Mouse (Mus musculus): ENCODE measurements at regions not wholly inside any gene's neighbourhood (a gene's known extent, or its start where the extent isn't known, plus 50 kb on each side); places are given as distances from the start of the nearest gene placed in this dataset.

- no peak overlapping the region for H3K4me3 ChIP-seq
- no peak overlapping the region for H3ac ChIP-seq (ENCODE audit: control insufficient read depth, insufficient read length)
- no peaks in the 10 kb centered on the region for H3K79me2 ChIP-seq (ENCODE audit: control insufficient read depth, insufficient read depth)
- TF ChIP-seq SRF (IDR thresholded peaks at IDR 0.05; ENCODE audit: control insufficient read depth, insufficient read length, low read depth) = no peak
- TF ChIP-seq CEBPB (IDR thresholded peaks at IDR 0.05; ENCODE audit: insufficient read depth, poor library complexity, severe bottlenecking) = no peak
- TF ChIP-seq POLR2A (IDR thresholded peaks at IDR 0.05; ENCODE audit: insufficient read length, low read depth) = no peak
- no peak for TF ChIP-seq MYOD1 (IDR thresholded peaks at IDR 0.05; ENCODE audit: control insufficient read depth in 1 of 3, insufficient read length in 2 of 3, low read depth in 2 of 3)
- no peak for TF ChIP-seq TCF12 (IDR thresholded peaks at IDR 0.05; ENCODE audit: insufficient read depth, poor library complexity, severe bottlenecking)
- no peak for TF ChIP-seq USF1 (IDR thresholded peaks at IDR 0.05; ENCODE audit: low read depth)
- no peak overlapping the region for H3K4me2 ChIP-seq (ENCODE audit: low read depth)
- no peaks in the 10 kb centered on the region for H3K27me3 ChIP-seq (ENCODE audit: control insufficient read depth, insufficient read depth, insufficient read length)
- no peaks in the 10 kb centered on the region for H3K36me3 ChIP-seq (ENCODE audit: control insufficient read depth, insufficient read depth)
Observed at GRCm38 (mm10) chr8:103031708-103032107, 246.3 kb upstream of the Cdh11 start.

- Histone ChIP-seq H3ac (ENCODE audit: control insufficient read depth, insufficient read length) (no peak overlapping the region), H3K27me3 (ENCODE audit: control insufficient read depth, insufficient read depth, insufficient read length) (no peaks in the 10 kb centered on the region), H3K79me2 (ENCODE audit: control insufficient read depth, insufficient read depth) (no peaks in the 10 kb centered on the region), H3K36me3 (ENCODE audit: control insufficient read depth, insufficient read depth) (no peaks in the 10 kb centered on the region), H3K4me2 (ENCODE audit: low read depth) (no peak overlapping the region), H3K4me3 (no peak overlapping the region)
- TF ChIP-seq POLR2AphosphoS2 (IDR thresholded peaks at IDR 0.05; ENCODE audit: insufficient read length, low read depth) (no peak), E2F4 (IDR thresholded peaks at IDR 0.05; ENCODE audit: insufficient read depth) (no peak), MYOG (IDR thresholded peaks at IDR 0.05; ENCODE audit: control insufficient read depth in 1 of 3, insufficient read depth in 1 of 3, insufficient read length in 2 of 3, low read depth in 2 of 3) (no peak), MYOD1 (IDR thresholded peaks at IDR 0.05; ENCODE audit: control insufficient read depth in 1 of 3, insufficient read length in 2 of 3, low read depth in 2 of 3) (no peak), CEBPB (IDR thresholded peaks at IDR 0.05; ENCODE audit: insufficient read depth, poor library complexity, severe bottlenecking) (no peak), MAX (IDR thresholded peaks at IDR 0.05; ENCODE audit: low read depth) (no peak), SRF (IDR thresholded peaks at IDR 0.05; ENCODE audit: control insufficient read depth, insufficient read length, low read depth) (no peak), REST (IDR thresholded peaks at IDR 0.05; ENCODE audit: insufficient read depth, insufficient read length) (no peak), TCF12 (IDR thresholded peaks at IDR 0.05; ENCODE audit: insufficient read depth, poor library complexity, severe bottlenecking) (no peak), TCF3 (IDR thresholded peaks at IDR 0.05; ENCODE audit: insufficient read length, low read depth) (no peak), USF1 (IDR thresholded peaks at IDR 0.05; ENCODE audit: low read depth) (no peak), POLR2A (IDR thresholded peaks at IDR 0.05; ENCODE audit: insufficient read length, low read depth) (no peak)
Observed at GRCm38 (mm10) chr8:103033956-103034355, 248.5 kb upstream of the Cdh11 start.

GRCm38 (mm10) chr8:103072079-103072635 lies 286.7 kb upstream of the Cdh11 start:
- no peak overlapping the region for H3K4me3 ChIP-seq
- no peak overlapping the region for H3ac ChIP-seq (ENCODE audit: control insufficient read depth, insufficient read length)
- H3K4me2 ChIP-seq (ENCODE audit: low read depth) = no peak overlapping the region
- no peaks in the 10 kb centered on the region for H3K36me3 ChIP-seq (ENCODE audit: control insufficient read depth, insufficient read depth)
- H3K27me3 ChIP-seq (ENCODE audit: control insufficient read depth, insufficient read depth, insufficient read length) = no peaks in the 10 kb centered on the region
- H3K79me2 ChIP-seq (ENCODE audit: control insufficient read depth, insufficient read depth) = no peaks in the 10 kb centered on the region
- TF ChIP-seq TCF3 (IDR thresholded peaks at IDR 0.05; ENCODE audit: insufficient read length, low read depth) (no peak), POLR2AphosphoS2 (IDR thresholded peaks at IDR 0.05; ENCODE audit: insufficient read length, low read depth) (no peak), POLR2A (IDR thresholded peaks at IDR 0.05; ENCODE audit: insufficient read length, low read depth) (no peak), E2F4 (IDR thresholded peaks at IDR 0.05; ENCODE audit: insufficient read depth) (no peak), TCF12 (IDR thresholded peaks at IDR 0.05; ENCODE audit: insufficient read depth, poor library complexity, severe bottlenecking) (no peak), CEBPB (IDR thresholded peaks at IDR 0.05; ENCODE audit: insufficient read depth, poor library complexity, severe bottlenecking) (no peak), MYOD1 (IDR thresholded peaks at IDR 0.05; ENCODE audit: control insufficient read depth in 1 of 3, insufficient read length in 2 of 3, low read depth in 2 of 3) (no peak), MAX (IDR thresholded peaks at IDR 0.05; ENCODE audit: low read depth) (no peak), MYOG (IDR thresholded peaks at IDR 0.05; ENCODE audit: control insufficient read depth in 1 of 3, insufficient read depth in 1 of 3, insufficient read length in 2 of 3, low read depth in 2 of 3) (no peak), USF1 (IDR thresholded peaks at IDR 0.05; ENCODE audit: low read depth) (no peak), SRF (IDR thresholded peaks at IDR 0.05; ENCODE audit: control insufficient read depth, insufficient read length, low read depth) (no peak), REST (IDR thresholded peaks at IDR 0.05; ENCODE audit: insufficient read depth, insufficient read length) (no peak)

GRCm38 (mm10) chr8:103072646-103073045 lies 287.2 kb upstream of the Cdh11 start:
- no peak overlapping the region for H3ac ChIP-seq (ENCODE audit: control insufficient read depth, insufficient read length)
- H3K36me3 ChIP-seq (ENCODE audit: control insufficient read depth, insufficient read depth) = no peaks in the 10 kb centered on the region
- H3K79me2 ChIP-seq (ENCODE audit: control insufficient read depth, insufficient read depth) = no peaks in the 10 kb centered on the region
- no peak overlapping the region for H3K4me2 ChIP-seq (ENCODE audit: low read depth)
- H3K27me3 ChIP-seq (ENCODE audit: control insufficient read depth, insufficient read depth, insufficient read length) = no peaks in the 10 kb centered on the region
- TF ChIP-seq TCF3 (IDR thresholded peaks at IDR 0.05; ENCODE audit: insufficient read length, low read depth) (no peak), USF1 (IDR thresholded peaks at IDR 0.05; ENCODE audit: low read depth) (no peak), MYOD1 (IDR thresholded peaks at IDR 0.05; ENCODE audit: control insufficient read depth in 1 of 3, insufficient read length in 2 of 3, low read depth in 2 of 3) (no peak), SRF (IDR thresholded peaks at IDR 0.05; ENCODE audit: control insufficient read depth, insufficient read length, low read depth) (no peak), MAX (IDR thresholded peaks at IDR 0.05; ENCODE audit: low read depth) (no peak), POLR2AphosphoS2 (IDR thresholded peaks at IDR 0.05; ENCODE audit: insufficient read length, low read depth) (no peak), POLR2A (IDR thresholded peaks at IDR 0.05; ENCODE audit: insufficient read length, low read depth) (no peak), MYOG (IDR thresholded peaks at IDR 0.05; ENCODE audit: control insufficient read depth in 1 of 3, insufficient read depth in 1 of 3, insufficient read length in 2 of 3, low read depth in 2 of 3) (no peak), REST (IDR thresholded peaks at IDR 0.05; ENCODE audit: insufficient read depth, insufficient read length) (no peak), E2F4 (IDR thresholded peaks at IDR 0.05; ENCODE audit: insufficient read depth) (no peak), CEBPB (IDR thresholded peaks at IDR 0.05; ENCODE audit: insufficient read depth, poor library complexity, severe bottlenecking) (no peak), TCF12 (IDR thresholded peaks at IDR 0.05; ENCODE audit: insufficient read depth, poor library complexity, severe bottlenecking) (no peak)
- no peak overlapping the region for H3K4me3 ChIP-seq

All from myocyte (in vitro differentiated cells).